Mouse (Mus musculus) kidney, adult 8-10 months (tissue): Measurements from ENCODE around the gene Rfx4.

Experiments
- DNase-seq, 2 experiments: peaks; one replicate each; pipeline ENCODE4 v3.0.0; 2022

The Rfx4 gene

GRCm38 (mm10) chr10:84913148-84913547, 157.3 kb downstream of the Rfx4 start:
- no peak for DNase-seq

DNA sequence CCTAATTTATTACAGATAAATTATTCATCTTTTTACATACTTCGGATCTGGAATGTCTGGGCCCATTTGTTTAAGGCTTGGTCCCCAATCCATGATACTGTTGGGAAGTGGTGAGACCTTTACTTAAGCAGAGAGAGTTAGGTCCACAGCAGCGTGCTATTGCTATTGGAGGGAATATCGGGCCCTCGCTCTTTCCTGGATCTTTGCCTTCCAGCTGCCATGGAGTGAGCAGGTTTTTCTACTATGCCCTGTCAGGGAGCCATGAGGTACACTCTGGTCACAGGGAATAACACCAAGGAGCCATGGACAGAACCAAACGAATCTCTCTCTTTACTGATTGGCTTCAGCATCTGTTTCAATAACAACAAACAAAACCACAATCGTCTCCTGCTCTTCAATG, 159.6 kb downstream of the Rfx4 start:
- DNase-seq, result no peak

DNA sequence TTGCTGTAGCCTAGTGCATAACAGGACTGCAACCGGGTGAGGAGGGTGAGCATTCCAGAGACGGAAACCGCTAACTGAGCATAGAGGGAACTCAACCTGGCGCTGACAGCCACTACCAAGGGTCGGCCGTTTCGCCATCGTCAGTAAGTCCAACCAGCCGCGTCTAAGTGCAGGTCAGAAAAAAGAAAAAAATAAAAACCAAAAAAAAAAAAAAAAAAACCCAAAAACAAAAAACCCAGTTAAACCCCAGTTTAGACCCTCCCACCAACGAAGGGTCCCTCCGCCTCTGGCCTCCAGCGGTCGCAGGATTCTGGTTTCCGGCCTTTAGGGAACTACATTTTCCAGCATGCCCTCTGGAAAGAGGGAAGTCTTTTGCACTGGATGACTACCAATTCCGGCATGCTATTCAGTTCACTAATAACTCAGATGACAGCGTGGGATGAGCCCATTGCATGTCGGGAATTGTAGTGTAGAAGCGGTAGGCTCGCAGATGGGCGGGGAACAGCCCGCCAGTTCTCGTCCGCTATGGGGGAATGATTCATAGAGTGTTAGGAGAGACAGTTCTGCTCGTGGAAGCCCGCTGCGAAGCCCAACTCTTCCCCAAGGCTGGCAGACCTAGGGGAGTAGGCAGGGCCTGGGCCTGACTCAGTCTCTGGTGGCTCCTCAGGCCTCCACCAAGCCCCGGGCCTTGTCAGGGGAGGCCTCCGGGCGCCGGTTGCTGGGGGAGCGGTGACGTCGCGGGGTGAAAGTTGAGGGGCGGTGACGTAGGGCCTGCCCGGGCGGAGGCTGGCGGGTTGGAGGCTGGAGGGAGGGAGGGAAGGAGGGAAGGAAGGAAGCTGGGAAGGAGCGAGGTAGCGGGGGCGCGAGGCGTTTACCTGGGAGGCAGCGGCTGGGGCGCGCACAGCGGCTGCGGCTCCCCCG, 161.2 kb downstream of the Rfx4 start, which contains the start of gene Ric8b:
Gene Ric8b (plus strand): TSS at position 807 of the 921 bp plus-strand sequence.
- peak; percentile 94 to 98 for DNase-seq

GRCm38 (mm10) chr10:84917731-84918095, 161.9 kb downstream of the Rfx4 start:
- DNase-seq, result peak in 1 of 2 experiments; percentile 32

GRCm38 (mm10) chr10:84926336-84926735, 170.5 kb downstream of the Rfx4 start:
- DNase-seq, result no peak

- no peak for DNase-seq
Measured at GRCm38 (mm10) chr10:84926885-84927284, 171.0 kb downstream of the Rfx4 start.

DNA sequence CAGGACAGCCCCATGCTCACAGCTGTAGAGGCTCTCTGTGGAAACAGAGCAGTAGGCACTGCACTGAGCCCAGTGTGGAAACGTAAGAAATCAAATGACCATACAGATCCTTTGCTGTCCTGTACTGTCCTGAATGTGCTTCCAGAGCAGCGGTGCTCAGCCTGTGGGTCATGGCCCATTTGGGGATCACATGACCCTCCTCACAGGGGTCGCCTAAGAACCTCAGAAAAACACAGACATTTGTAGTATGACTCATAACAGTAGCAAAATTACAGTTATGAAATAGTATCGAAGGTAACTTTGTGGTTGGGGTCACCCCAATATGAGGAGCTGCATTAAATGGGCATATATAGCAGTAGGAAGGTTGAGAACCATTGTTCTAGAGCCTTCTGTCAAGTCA, 172.6 kb downstream of the Rfx4 start:
- DNase-seq, result no peak

- DNase-seq, result no peak
Measured at GRCm38 (mm10) chr10:84935553-84936209, 179.8 kb downstream of the Rfx4 start.

DNA sequence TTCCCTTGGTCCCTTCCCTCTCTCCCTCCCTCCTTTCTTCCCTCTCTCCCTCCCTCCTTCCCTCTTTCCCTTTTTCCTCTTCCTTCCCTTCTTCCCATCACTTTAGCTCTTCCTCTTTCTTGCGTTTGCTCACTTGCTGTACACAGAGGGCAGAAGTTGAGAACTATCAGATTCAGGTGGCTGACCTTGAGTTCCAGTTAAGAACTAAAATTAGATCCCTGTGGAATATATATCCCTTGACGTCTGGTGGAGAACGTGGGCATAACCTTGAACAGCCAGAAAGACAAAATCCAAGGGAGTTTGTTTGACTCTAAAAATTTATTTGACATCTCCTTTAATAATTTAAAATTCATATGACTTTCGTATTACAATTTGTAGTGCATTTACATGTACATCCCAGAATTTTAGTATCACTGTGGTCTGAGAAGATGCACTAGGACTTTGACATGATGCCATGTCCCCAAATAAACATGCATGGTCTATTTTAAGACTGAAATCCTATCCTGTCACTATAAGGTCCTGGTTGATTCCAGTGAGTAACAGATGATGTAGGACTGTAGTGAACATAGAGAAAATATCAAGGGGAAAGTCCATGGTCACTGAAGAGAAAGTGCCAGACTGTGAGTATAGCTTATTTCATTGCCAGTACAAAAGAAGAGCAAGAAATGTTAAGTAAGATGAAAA, 181.1 kb downstream of the Rfx4 start:
- no peak for DNase-seq

GRCm38 (mm10) chr10:84938094-84938820, 182.4 kb downstream of the Rfx4 start:
- DNase-seq, result no peak

- DNase-seq, result no peak
Measured at GRCm38 (mm10) chr10:84938886-84939285, 183.0 kb downstream of the Rfx4 start.

DNA sequence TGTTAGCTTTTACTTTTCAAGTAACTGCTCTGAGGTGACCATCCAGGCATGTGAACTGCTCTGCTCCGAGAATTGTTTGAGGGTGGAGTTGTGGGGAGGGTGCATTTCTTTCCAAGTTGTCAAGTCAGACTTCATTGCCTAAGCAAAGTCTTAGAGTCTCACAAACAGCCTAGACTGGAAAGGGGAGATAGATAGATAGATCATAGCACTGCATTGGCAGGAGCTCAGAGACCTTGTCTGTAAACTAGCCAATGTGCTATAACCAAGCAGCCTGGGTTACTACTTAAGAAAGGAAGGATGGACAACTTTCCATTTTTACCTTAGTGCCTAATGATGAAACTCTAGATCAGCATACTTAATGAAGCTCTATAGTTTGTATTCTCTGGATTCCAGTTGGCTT, 184.5 kb downstream of the Rfx4 start:
- DNase-seq, result no peak

DNA sequence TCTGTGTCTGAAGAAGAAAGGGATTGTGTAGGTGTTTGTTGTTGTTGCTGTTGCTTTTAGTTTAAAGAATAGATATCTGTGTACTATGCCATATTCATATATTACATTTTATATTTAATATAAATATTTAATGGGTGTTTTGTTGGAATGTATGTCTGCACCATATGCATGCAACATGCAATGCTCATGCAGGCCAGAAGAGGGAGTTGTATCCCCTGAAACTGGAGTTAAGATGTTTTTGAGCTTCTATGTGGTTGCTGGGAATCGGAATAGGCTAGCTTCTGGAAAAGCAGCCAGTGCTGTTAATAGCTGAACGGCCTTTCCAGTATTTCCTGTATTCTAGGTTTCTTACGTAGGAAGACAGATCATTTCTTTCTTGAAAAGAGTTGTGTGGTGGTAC, 189.8 kb downstream of the Rfx4 start:
- no peak for DNase-seq

GRCm38 (mm10) chr10:84948970-84949683, 193.3 kb downstream of the Rfx4 start:
- no peak for DNase-seq

DNA sequence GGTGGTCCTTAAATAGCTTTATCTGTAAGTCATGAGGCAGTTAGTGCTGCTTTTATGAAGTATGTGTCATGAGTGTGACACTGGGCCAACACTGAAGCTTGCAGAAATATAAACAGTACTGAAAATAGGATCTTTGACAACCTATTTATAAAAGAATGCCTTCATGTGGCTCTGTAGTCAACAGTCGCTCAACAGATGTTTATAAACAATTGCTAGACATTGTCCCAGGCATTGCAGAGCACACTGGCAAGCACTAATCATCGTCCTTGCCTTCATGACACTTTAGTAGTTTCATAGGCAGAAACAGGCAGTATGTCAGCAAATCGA, 193.8 kb downstream of the Rfx4 start:
- DNase-seq, result no peak

DNA sequence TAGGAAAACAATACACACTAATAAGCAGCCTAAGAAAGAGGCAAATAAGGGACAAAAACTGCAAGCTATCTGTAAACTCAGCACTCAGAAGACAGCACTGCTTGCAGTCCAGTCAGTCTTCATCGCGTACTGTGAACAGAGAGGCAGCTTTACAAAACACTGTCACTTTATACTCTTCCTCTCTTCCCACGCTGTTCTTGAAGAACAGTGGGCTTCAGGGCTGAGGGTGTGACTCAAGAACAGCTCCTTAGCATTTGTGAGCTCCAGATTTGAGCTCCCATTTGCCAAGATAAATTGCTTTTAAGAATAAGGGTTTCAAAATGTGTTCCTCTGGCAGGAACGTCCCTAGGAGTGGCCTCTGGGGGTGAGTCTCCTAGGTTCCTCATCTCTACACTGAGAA, 194.5 kb downstream of the Rfx4 start:
- DNase-seq, result no peak

DNA sequence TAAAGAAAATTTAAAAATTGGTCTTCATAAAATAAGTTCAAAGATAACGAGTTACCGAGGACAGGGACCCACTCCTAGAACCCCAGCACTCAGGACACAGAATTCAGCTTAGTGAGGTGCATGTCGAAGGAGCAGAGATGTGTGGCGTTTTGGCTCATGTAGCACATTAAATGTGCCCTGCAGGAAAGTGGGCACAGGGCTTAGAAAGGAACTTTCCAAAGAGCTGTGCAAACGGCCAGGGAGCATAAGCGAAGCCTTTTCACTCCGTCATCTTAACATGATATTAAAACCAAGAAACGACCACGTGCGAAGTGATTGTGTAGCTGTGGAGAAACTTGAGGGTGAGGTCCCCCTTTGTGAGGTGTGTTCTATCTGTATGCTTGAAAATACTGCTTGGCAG, 198.4 kb downstream of the Rfx4 start:
- no peak for DNase-seq
